Mouse (Mus musculus) neural tube, embryonic 11.5 days (tissue): ENCODE measurements around the gene Ccndbp1. TPM values are rescaled to one million over a fixed set of nuclear protein-coding genes. Genes with fewer than 3 reads are reported as not detected.
"Not testable (repeated sequence)": the region's sequence is repeated elsewhere in the genome, so short reads cannot be mapped to it uniquely, and the experiment has no call there.

Experiments
- ATAC-seq: fragments of 200-750 bp; cut with Nextera tagmentation; 2 replicates; pipeline ENCODE4 v1.8.0; 2017; ENCODE audit warnings: moderate number of reproducible peaks, mild to moderate bottlenecking, moderate TSS enrichment, moderate library complexity; ENCODE audit not compliant: insufficient read depth, low FRiP score, low TSS enrichment
- DNase-seq: peaks from one replicate; pipeline ENCODE4 v3.0.0-alpha.2; 2015; ENCODE audit warnings: low spot score
- H3K27ac ChIP-seq: fragments of 300-500 bp; sonication (generic); 2 replicates; pipeline ENCODE4 v1.5.1; 2014; ENCODE audit warnings: low read depth, mild to moderate bottlenecking, low read length
- H3K27me3 ChIP-seq: fragments of 300-500 bp; sonication (generic); 2 replicates; pipeline ENCODE4 v1.6.1; 2014; ENCODE audit warnings: mild to moderate bottlenecking, low read length, mixed read lengths; ENCODE audit not compliant: control insufficient read depth, insufficient read depth
- H3K36me3 ChIP-seq: fragments of 300-500 bp; sonication (generic); 2 replicates; pipeline ENCODE4 v1.6.1; 2014; ENCODE audit warnings: mild to moderate bottlenecking, low read length, moderate library complexity, mixed read lengths; ENCODE audit not compliant: control insufficient read depth, insufficient read depth
- H3K4me1 ChIP-seq: fragments of 300-500 bp; sonication (generic); 2 replicates; pipeline ENCODE4 v1.6.1; 2014; ENCODE audit warnings: low read length, mixed read lengths; ENCODE audit not compliant: control insufficient read depth, insufficient read depth
- H3K4me2 ChIP-seq: fragments of 300-500 bp; sonication (generic); 2 replicates; pipeline ENCODE4 v1.6.1; 2014; ENCODE audit warnings: low read depth, mild to moderate bottlenecking, moderate library complexity
- H3K4me3 ChIP-seq: fragments of 300-500 bp; sonication (generic); 2 replicates; pipeline ENCODE4 v1.5.1; 2014; ENCODE audit warnings: low read depth, low read length
- H3K9ac ChIP-seq: fragments of 300-500 bp; sonication (generic); 2 replicates; pipeline ENCODE4 v1.6.1; 2014; ENCODE audit warnings: mild to moderate bottlenecking, low read length
- H3K9me3 ChIP-seq: fragments of 300-500 bp; sonication (generic); 2 replicates; pipeline ENCODE4 v1.6.1; 2016; ENCODE audit warnings: low read length; ENCODE audit not compliant: control insufficient read depth
- WGBS: fragments of 180-500 bp; shearing (Covaris S2); extraction: QIAGEN DNeasy Blood & Tissue Kit; methylation state at CpG from one replicate; pipeline ENCODE4 v1.1.7; 2014; 5-methylcytosine and 5-hydroxymethylcytosine counted together
- polyA plus RNA-seq: library from polyadenylated mRNA; unstranded; fragments of >200 nt; fragmentation: Nextera tagmentation; extraction: Ambion mirVana; gene quantifications from 2 replicates; pipeline ENCODE4 v1.2.1, GENCODE M21; 2014

Ccndbp1 gene
- polyA plus RNA-seq, 1 experiment from 2014 or later: 57.7 TPM

DNA sequence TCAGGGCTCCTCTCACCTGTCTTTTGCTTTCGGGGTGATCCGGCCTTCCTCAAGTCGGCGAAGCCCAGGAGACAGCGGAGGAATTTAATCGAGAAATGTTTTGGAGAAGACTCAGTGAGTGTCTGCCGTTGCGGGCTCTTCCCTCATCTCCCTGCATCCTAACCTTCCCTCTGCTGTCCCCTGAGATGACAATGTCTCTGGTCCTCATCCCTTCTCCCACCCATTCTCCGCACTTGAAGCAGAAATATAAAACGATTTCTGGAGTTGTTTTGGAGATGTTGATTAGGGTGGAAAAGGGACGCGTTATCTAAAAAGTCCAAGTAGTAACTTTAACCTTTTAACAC, 433 bp downstream of the Ccndbp1 start:
- Histone ChIP-seq H3K27me3 (no peaks in the 10 kb centered on the region), H3K4me3 (peak overlapping the region; percentile 75), H3K9me3 (no peaks in the 10 kb centered on the region), H3K4me2 (peak overlapping the region; percentile 68), H3K4me1 (peaks cover 5% of the 10 kb centered on the region; the same call in 1 of the 2 replicates), H3K36me3 (peaks cover under 1% of the 10 kb centered on the region; the same call in 1 of the 2 replicates), H3K9ac (peak overlapping the region; percentile 81), H3K27ac (no peak overlapping the region)
- DNase-seq (no peak), ATAC-seq (peak; percentile 61)
- WGBS: 1% methylated on average over 12 of the region's 12 CpGs

DNA sequence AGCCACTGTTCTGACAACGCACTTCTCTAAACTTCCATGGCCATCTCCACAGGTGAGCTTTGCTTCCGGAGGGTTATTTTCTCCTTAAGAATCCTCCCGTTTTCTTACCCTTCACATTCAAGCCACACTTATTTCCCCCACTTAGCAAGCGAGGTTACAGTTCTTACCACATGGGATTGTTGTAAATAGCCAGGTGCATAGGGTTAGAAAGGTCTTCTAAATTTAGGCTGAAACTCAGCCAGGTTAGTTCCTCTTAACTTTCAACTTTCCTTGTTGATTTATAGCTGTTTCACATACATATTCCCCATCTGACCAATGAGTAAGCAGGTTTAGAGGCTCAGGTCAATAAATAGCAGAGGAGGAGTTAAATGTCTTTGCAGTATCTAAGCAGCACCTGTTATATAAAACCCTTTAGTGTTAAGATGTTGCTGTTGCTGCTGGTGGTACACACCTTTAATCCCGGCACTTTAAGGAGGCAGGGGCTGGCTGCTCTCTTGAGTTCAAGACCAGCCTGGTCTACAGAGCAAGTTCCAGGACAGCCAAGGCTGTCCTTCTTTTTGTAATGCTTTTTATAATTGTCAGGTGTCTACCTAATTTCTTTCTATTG, 971 bp downstream of the Ccndbp1 start:
- Histone ChIP-seq H3K9me3 (no peaks in the 10 kb centered on the region), H3K9ac (peak overlapping the region; percentile 81), H3K4me3 (peak overlapping the region; percentile 75), H3K4me2 (peak overlapping the region; percentile 68), H3K36me3 (peaks cover 2% of the 10 kb centered on the region; the same call in 1 of the 2 replicates), H3K4me1 (peaks cover 5% of the 10 kb centered on the region; the same call in 1 of the 2 replicates), H3K27me3 (no peaks in the 10 kb centered on the region), H3K27ac (no peak overlapping the region)
- DNase-seq: no peak
- ATAC-seq: no peak
- 25% methylated on average over 5 of the region's 5 CpGs for WGBS

DNA sequence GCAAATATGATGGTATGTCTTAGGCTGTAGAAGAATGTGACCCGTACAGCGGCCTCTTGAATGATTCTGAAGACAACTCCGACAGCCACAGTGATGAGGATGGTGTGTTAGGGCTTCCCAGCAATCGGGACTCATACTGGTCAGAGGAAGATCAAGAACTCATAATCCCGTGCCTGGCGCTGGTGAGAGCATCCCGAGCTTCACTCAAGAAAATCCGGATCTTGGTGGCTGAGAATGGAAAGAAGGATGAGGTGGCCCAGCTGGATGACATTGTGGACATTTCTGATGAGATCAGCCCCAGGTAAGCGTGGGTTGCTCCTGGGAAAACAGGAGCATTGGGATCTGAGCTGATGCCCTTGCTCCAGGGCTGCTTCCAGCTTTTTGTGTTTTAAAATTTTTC, 4.5 kb downstream of the Ccndbp1 start:
- DNase-seq (no peak), ATAC-seq (no peak)
- Histone ChIP-seq H3K4me3 (no peak overlapping the region), H3K36me3 (peaks cover 2% of the 10 kb centered on the region), H3K9me3 (no peaks in the 10 kb centered on the region), H3K27ac (no peak overlapping the region), H3K4me2 (no peak overlapping the region), H3K9ac (no peak overlapping the region), H3K4me1 (peaks cover 5% of the 10 kb centered on the region; the same call in 1 of the 2 replicates), H3K27me3 (no peaks in the 10 kb centered on the region)
- 94% methylated on average over 9 of the region's 9 CpGs for WGBS

DNA sequence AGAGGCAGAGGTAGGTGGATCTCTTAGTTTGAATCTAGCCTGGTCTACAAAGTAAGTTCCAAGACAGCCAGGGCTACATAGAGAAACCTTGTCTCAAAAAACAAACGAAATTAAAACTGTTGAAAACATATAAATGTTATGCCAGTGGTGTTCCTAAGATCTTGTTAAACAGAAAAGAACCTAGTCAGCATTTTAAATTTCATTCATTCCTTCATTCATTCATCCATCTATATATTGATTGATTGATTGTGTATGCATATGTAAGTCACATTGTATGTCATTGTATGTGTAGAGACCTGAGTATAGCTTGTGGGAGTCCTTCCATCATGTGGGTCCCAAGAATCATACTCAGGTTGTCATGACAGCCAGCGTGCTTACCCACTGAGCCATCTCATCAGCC, 7.3 kb downstream of the Ccndbp1 start:
- Histone ChIP-seq H3K4me3 (no peak overlapping the region), H3K9me3 (no peaks in the 10 kb centered on the region), H3K36me3 (peaks cover 5% of the 10 kb centered on the region), H3K9ac (no peak overlapping the region), H3K4me2 (no peak overlapping the region), H3K4me1 (no peaks in the 10 kb centered on the region), H3K27ac (no peak overlapping the region), H3K27me3 (no peaks in the 10 kb centered on the region)
- DNase-seq (no peak), ATAC-seq (no peak)
- 84% methylated on average over 2 of the region's 2 CpGs for WGBS

DNA sequence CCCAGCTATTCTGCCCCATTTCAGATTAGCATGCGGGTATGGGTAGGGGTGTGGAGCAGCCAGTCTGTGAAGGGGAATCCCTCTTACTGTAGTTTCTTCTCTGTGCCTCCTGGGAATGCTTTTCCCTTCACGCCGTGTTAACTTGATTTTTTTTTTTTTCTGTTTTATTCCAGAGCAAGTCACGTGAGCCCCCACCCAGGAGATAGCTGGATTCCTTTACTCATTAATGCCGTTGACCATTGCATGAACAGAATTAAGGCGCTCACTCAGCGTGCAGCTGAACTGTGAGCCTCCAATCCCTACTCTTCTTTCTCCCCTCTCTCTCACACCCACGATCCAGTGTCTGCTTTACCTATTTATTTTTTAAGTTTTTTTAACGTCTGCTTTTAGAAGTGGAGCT, 8.0 kb downstream of the Ccndbp1 start:
- no peak for ATAC-seq
- H3K4me1 ChIP-seq: no peaks in the 10 kb centered on the region
- no peak overlapping the region for H3K4me2 ChIP-seq
- no peak overlapping the region for H3K27ac ChIP-seq
- DNase-seq: no peak
- H3K9me3 ChIP-seq: no peaks in the 10 kb centered on the region
- H3K36me3 ChIP-seq: peaks cover 5% of the 10 kb centered on the region
- no peaks in the 10 kb centered on the region for H3K27me3 ChIP-seq
- H3K4me3 ChIP-seq: no peak overlapping the region
- 88% methylated on average over 9 of the region's 9 CpGs for WGBS
- no peak overlapping the region for H3K9ac ChIP-seq

DNA sequence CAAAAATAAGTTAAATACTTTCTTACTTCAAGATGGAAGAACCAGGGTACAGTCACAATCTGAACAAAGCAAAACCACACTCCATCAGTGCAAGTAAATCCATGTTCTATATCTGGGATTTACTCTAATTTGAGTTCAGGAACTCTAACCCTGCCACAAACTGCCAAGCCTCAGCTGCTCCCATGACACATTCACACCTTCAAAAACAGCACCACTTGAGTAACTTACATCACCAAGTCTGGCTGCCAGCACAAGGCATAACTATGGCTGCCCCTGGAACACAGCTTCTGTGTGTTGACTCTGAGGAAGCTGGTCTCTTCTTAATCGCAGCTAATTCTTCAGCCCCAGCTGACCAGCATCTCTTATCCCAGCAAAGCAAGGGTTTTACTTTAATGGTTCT, 8.9 kb downstream of the Ccndbp1 start:
- Histone ChIP-seq H3K27me3 (no peaks in the 10 kb centered on the region), H3K9me3 (no peaks in the 10 kb centered on the region), H3K4me2 (no peak overlapping the region), H3K36me3 (peaks cover 5% of the 10 kb centered on the region), H3K4me3 (no peak overlapping the region), H3K9ac (no peak overlapping the region), H3K27ac (no peak overlapping the region), H3K4me1 (no peaks in the 10 kb centered on the region)
- ATAC-seq (no peak), DNase-seq (no peak)
- 94% methylated on average over 1 of the region's 1 CpGs for WGBS

DNA sequence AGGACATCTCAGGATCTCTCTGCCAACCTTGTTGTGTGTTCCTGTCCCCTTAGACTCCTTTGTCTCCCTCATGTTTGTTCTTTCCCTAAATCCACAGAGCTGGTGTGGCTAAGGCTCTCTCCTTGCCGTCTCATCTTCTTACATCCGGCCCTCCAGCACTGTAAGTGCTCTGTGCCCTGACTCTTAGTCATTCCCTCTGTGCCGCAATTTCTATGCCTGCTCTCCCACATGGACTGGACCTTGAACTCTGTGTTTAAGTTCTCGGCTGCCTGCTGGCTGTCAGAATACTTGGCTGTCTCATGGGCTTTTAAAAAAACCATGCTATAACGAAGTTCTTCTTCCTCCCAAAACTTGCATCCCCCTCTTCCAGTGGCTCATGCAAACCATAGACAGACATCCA, 14.7 kb downstream of the Ccndbp1 start:
- H3K4me3 ChIP-seq: no peak overlapping the region
- DNase-seq (no peak), ATAC-seq (no peak)
- H3K4me1 ChIP-seq: no peaks in the 10 kb centered on the region
- no peak overlapping the region for H3K9ac ChIP-seq
- no peaks in the 10 kb centered on the region for H3K9me3 ChIP-seq
- 77% methylated on average over 5 of the region's 5 CpGs for WGBS
- peaks cover under 1% of the 10 kb centered on the region; the same call in 1 of the 2 replicates for H3K36me3 ChIP-seq
- no peak overlapping the region for H3K27ac ChIP-seq
- no peak overlapping the region for H3K4me2 ChIP-seq
- no peaks in the 10 kb centered on the region for H3K27me3 ChIP-seq

DNA sequence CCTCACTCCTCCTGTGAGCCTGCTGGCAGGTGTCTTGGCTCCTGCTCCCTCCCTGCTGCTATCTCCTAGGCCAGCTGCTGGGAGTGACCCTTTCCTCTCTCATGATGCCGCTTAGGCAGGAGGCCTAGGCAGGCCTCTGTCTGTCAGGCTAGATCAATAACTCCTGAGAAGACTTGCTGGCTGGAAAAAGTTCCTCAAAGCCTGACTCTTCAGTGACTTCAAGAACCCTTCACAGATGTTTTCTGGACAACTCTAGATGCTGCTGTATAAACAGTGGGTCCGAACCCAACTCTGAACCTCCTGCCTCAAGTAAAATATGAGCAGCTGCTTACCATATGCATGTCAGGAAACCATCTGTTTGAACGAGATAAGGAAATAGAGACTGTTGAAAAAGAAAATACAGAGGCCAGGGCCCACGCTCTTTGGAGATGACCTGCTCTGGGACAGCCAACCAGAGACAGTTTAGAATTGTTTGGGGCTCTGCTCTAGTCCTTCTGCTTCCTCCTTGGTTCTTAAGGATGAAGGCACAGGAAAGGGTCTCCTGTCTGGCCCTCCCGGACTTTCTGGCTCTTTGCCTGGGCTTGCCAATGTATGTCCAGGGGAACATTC, 28.6 kb downstream of the Ccndbp1 start, which contains the start of gene Epb42:
Gene Epb42, minus strand, starts transcription at position 340 of the 609 bp plus-strand sequence.
- ATAC-seq: no peak
- H3K27ac ChIP-seq: no peak within 1 kb of the TSS
- no peaks in the 10 kb centered on the region for H3K4me1 ChIP-seq
- H3K9ac ChIP-seq: no peak within 1 kb of the TSS
- H3K4me2 ChIP-seq: no peak within 1 kb of the TSS
- H3K4me3 ChIP-seq: no peak within 1 kb of the TSS
- WGBS: 59% methylated on average over 5 of the region's 5 CpGs
- H3K27me3 ChIP-seq: no peaks in the 10 kb centered on the region
- H3K9me3 ChIP-seq: no peaks in the 10 kb centered on the region
- no peak for DNase-seq
- H3K36me3 ChIP-seq: no peaks in the 10 kb centered on the region

DNA sequence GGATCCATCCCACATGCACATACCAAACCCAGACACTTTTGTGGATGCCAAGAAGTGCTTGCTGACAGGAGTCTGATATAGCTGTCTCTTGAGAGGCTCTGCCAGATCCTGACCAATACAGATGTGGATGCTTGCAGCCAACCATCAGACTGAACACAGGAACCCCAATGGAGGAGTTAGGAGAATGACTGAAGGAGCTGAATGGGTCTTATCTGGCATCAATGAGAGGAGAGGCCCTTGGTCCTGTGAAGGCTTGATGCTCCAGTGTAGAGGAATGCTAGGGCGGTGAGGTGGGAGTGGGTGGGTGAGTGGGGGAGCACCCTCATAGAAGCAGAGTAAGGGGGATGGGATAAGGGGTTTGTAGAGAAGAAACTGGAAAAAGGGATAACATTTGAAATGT, 30.6 kb downstream of the Ccndbp1 start:
- H3K27ac ChIP-seq, H3K4me3 ChIP-seq, H3K4me2 ChIP-seq, H3K9ac ChIP-seq, DNase-seq, ATAC-seq, H3K36me3 ChIP-seq, H3K4me1 ChIP-seq, H3K9me3 ChIP-seq, H3K27me3 ChIP-seq: not testable (repeated sequence)
- 95% methylated on average over 1 of the region's 1 CpGs for WGBS
